Mouse (Mus musculus): ENCODE measurements at regions not wholly inside any gene's neighbourhood (a gene's known extent, or its start where the extent isn't known, plus 50 kb on each side); places are given as distances from the start of the nearest gene placed in this dataset.

DNA sequence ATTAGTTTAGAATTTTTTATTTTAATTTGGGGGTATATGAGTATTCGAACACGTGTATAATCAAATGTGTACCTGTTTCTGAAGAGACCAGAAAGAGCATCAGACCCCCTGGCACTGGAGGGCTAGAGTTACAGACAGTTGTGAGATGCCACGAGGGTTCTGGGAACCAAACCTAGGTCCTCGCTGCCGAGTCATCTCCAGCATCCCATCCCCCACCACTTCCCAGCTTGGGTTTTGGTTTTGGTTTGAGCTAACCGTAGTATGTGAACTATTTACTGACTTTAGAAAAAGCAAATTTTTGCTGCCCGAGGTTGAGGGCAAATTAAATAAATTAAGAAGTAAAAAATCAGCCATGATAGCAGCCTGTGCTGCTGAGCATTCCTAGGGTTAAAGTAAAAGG, 74.9 kb upstream of the Epcam start:
- TF ChIP-seq POLR2A (IDR thresholded peaks at IDR 0.05; ENCODE audit: extremely low read depth, insufficient read depth, low read length) (no peak), CTCF (IDR thresholded peaks at IDR 0.05; ENCODE audit: extremely low read depth, insufficient read depth, low read length) (no peak)
